Mouse (Mus musculus) neural tube, embryonic 12.5 days (tissue): ENCODE measurements around the gene Tanc1. TPM values are rescaled to one million over a fixed set of nuclear protein-coding genes. Genes with fewer than 3 reads are reported as not detected.
A peak's percentile ranks its signal among the peaks of the same experiment; 100 is the strongest.
"Not testable (repeated sequence)": the region's sequence is repeated elsewhere in the genome, so short reads cannot be mapped to it uniquely, and the experiment has no call there.

Source experiments
- ATAC-seq: fragments of 200-750 bp; cut with Nextera tagmentation; 2 replicates; pipeline ENCODE4 v1.8.0; 2017; ENCODE audit warnings: low read depth, mild to moderate bottlenecking, moderate TSS enrichment, moderate library complexity; ENCODE audit not compliant: low FRiP score
- H3K27ac ChIP-seq: fragments of 300-500 bp; sonication (generic); 2 replicates; pipeline ENCODE4 v1.5.1; 2016
- H3K27me3 ChIP-seq: fragments of 300-500 bp; sonication (generic); replicated peaks from 2 replicates; pipeline ENCODE4 v1.6.1; 2016; ENCODE audit warnings: mild to moderate bottlenecking
- H3K36me3 ChIP-seq: fragments of 300-500 bp; sonication (generic); 2 replicates; pipeline ENCODE4 v1.6.1; 2016; ENCODE audit warnings: mild to moderate bottlenecking
- H3K4me1 ChIP-seq: fragments of 300-500 bp; sonication (generic); 2 replicates; pipeline ENCODE4 v1.6.1; 2016
- H3K4me2 ChIP-seq: fragments of 300-500 bp; sonication (generic); replicated peaks from 2 replicates; pipeline ENCODE4 v1.6.1; 2016; ENCODE audit warnings: mild to moderate bottlenecking
- H3K4me3 ChIP-seq: fragments of 300-500 bp; sonication (generic); 2 replicates; pipeline ENCODE4 v1.5.1; 2016
- H3K9ac ChIP-seq: fragments of 300-500 bp; sonication (generic); 2 replicates; pipeline ENCODE4 v1.6.1; 2016; ENCODE audit warnings: mild to moderate bottlenecking
- H3K9me3 ChIP-seq: fragments of 300-500 bp; sonication (generic); 2 replicates; pipeline ENCODE4 v1.6.1; 2016; ENCODE audit warnings: mild to moderate bottlenecking
- WGBS: fragments of 180-500 bp; shearing (Covaris S2); methylation state at CpG from one replicate; pipeline ENCODE4 v1.1.7; 2016; 5-methylcytosine and 5-hydroxymethylcytosine counted together
- polyA plus RNA-seq: library from polyadenylated mRNA; unstranded; fragments of >200 nt; fragmentation: Nextera tagmentation; extraction: Ambion mirVana; gene quantifications from 2 replicates; pipeline ENCODE4 v1.2.1, GENCODE M21; 2016

Gene Tanc1
- 15.9 and 16.1 TPM in 2 replicates for polyA plus RNA-seq

DNA sequence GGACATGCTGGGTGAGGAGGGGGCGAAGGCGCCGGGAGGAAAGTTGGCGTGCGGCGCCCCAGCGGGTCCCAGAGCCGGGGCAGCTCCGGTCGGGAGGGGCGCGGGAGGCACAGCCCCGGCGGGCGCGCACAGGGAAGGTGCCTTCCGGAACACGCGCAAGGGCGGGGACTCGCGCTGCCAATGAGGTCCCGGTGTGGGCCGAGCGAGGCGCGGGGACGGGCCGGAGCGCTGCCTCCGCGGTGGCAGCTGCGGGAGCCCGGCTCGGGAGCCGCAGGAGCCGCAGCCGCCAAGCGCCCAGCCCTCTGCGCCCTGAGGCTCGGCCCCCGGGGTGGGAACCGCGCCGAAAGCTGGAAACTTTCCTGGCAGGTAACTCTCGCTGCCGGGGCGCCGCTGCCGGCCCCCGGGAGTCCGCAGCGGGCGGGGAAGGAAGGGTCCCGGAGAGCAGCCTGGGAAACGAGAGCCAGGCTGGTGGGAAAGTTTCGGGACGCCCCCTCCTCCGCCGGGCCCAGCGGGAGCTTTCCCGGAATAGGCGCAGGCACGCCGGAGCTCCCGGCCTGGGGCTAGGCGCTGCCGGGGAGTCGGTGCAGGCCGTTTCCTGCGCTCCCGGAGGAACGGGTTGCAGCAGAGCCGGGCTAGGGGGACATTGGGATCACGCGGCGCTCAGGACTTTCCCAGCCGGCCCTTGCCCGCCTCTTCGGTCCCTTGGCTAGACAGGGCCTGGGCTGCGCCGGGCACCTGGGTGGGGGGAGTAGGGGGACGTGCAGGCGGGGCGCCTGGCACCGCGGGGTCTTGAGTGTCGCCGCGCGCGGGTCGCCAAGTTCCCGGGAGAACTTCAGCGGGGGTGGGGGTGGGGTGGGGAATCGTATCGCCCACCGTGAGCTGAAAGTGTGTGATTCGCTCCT, at the start of gene Tanc1:
TSS of gene Tanc1 (plus strand) at position 212 of the 902 bp plus-strand sequence.
- Histone ChIP-seq H3K27me3 (no peaks in the 10 kb centered on the region), H3K27ac (peak within 1 kb of the TSS; percentile 59; the same call in 1 of the 2 replicates), H3K36me3 (no peaks in the 10 kb centered on the region), H3K4me2 (peak within 1 kb of the TSS; percentile 98), H3K4me1 (peaks cover 14% of the 10 kb centered on the region), H3K9me3 (no peaks in the 10 kb centered on the region), H3K9ac (peak within 1 kb of the TSS; percentile 82), H3K4me3 (peak within 1 kb of the TSS; percentile 75)
- under 1% methylated on average over 99 of the region's 99 CpGs for WGBS
- ATAC-seq, result peak; percentile 87

DNA sequence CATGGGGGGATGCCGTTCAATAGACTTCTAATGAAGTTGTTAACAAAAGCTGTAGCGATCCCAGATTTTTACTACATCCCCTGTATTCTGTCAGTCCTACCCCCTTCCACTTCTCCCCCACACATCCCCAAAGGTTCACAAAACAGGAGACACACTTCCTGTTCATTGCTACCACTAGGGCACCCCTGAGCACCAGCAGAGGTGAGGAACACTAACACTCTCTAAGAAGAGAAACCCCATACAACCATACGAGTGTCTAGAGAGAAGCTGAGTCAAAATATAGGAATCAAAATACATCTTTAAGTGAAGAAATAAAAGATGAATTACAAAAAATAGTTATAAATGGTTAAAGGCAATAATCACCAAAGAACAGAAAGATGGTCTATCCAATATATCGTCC, 49.6 kb upstream of the Tanc1 start:
- Histone ChIP-seq H3K9me3 (no peaks in the 10 kb centered on the region), H3K27me3 (no peaks in the 10 kb centered on the region), H3K4me1 (peaks cover 9% of the 10 kb centered on the region; the same call in 1 of the 2 replicates), H3K27ac (no peak overlapping the region), H3K4me2 (no peak overlapping the region; the same call in 1 of the 2 replicates), H3K9ac (no peak overlapping the region), H3K4me3 (no peak overlapping the region), H3K36me3 (no peaks in the 10 kb centered on the region)
- peak; percentile 54; the same call in 1 of the 2 replicates for ATAC-seq
- 34% methylated on average over 4 of the region's 4 CpGs for WGBS

GRCm38 (mm10) chr2:59562696-59563095, 49.1 kb upstream of the Tanc1 start:
- H3K27ac ChIP-seq, result no peak overlapping the region
- H3K4me1 ChIP-seq, result peaks cover 9% of the 10 kb centered on the region; the same call in 1 of the 2 replicates
- no peak overlapping the region for H3K4me3 ChIP-seq
- H3K4me2 ChIP-seq, result peak overlapping the region; percentile 32; the same call in 1 of the 2 replicates
- 2% methylated on average over 5 of the region's 5 CpGs for WGBS
- no peaks in the 10 kb centered on the region for H3K27me3 ChIP-seq
- H3K36me3 ChIP-seq, result no peaks in the 10 kb centered on the region
- H3K9ac ChIP-seq, result no peak overlapping the region
- H3K9me3 ChIP-seq, result no peaks in the 10 kb centered on the region; the same call in 1 of the 2 replicates
- peak; percentile 93 for ATAC-seq

- H3K27me3 ChIP-seq, H3K4me3 ChIP-seq, H3K4me2 ChIP-seq, H3K4me1 ChIP-seq, ATAC-seq, H3K27ac ChIP-seq, H3K36me3 ChIP-seq, H3K9me3 ChIP-seq, H3K9ac ChIP-seq: not testable (repeated sequence)
- 99% methylated on average over 3 of the region's 10 CpGs for WGBS
These were observed 47.7 kb upstream of the Tanc1 start for GRCm38 (mm10) chr2:59564029-59564611.

GRCm38 (mm10) chr2:59564947-59565346, 46.9 kb upstream of the Tanc1 start:
- Histone ChIP-seq H3K27me3 (no peaks in the 10 kb centered on the region), H3K4me3 (no peak overlapping the region), H3K4me2 (no peak overlapping the region), H3K27ac (no peak overlapping the region), H3K4me1 (peaks cover 9% of the 10 kb centered on the region; the same call in 1 of the 2 replicates), H3K36me3 (no peaks in the 10 kb centered on the region), H3K9ac (no peak overlapping the region), H3K9me3 (peaks cover 13% of the 10 kb centered on the region; the same call in 1 of the 2 replicates)
- WGBS, result 82% methylated on average over 4 of the region's 4 CpGs
- ATAC-seq, result no peak

DNA sequence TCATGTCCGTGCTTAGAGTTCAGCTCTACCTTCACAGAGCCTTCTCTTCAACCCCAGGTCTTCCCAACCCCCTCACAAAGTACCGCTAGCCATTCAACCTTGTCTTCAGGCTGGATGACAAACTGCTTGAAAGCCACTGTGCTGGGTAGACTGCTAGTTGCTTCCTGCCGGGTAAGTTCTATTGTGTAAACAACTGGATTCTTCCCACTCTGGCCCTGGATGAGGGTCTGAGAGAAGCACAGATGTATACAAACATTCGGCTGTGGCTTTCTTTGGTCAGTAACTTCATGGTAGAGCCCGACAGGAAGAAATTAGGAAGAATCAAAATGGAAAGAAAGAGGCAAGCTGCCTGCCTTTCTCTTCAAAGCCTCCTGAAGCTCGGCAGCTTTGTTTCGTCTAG, 30.9 kb upstream of the Tanc1 start:
- no peak overlapping the region for H3K27ac ChIP-seq
- no peak for ATAC-seq
- H3K4me3 ChIP-seq, result no peak overlapping the region
- 47% methylated on average over 7 of the region's 7 CpGs for WGBS
- H3K9ac ChIP-seq, result no peak overlapping the region
- no peaks in the 10 kb centered on the region for H3K27me3 ChIP-seq
- no peaks in the 10 kb centered on the region for H3K36me3 ChIP-seq
- no peaks in the 10 kb centered on the region for H3K9me3 ChIP-seq
- no peak overlapping the region for H3K4me2 ChIP-seq
- no peaks in the 10 kb centered on the region for H3K4me1 ChIP-seq

- WGBS, result 89% methylated on average over 6 of the region's 6 CpGs
These were observed 27.9 kb upstream of the Tanc1 start for GRCm38 (mm10) chr2:59583961-59584360.

GRCm38 (mm10) chr2:59587387-59588095, 24.3 kb upstream of the Tanc1 start:
- no peak for ATAC-seq
- no peaks in the 10 kb centered on the region for H3K36me3 ChIP-seq
- no peak overlapping the region for H3K4me2 ChIP-seq
- H3K27me3 ChIP-seq, result 0 out of 2 replicates have a peak, but pooled peaks cover 2% of the 10 kb centered on the region
- H3K9ac ChIP-seq, result no peak overlapping the region
- H3K4me3 ChIP-seq, result no peak overlapping the region
- H3K9me3 ChIP-seq, result no peaks in the 10 kb centered on the region
- WGBS, result 67% methylated on average over 10 of the region's 10 CpGs
- no peaks in the 10 kb centered on the region for H3K4me1 ChIP-seq
- no peak overlapping the region for H3K27ac ChIP-seq

More at GRCm38 (mm10) chr2:59583961-59584360, 27.9 kb upstream of the Tanc1 start:
- H3K9me3 ChIP-seq, result no peaks in the 10 kb centered on the region
- H3K36me3 ChIP-seq, result no peaks in the 10 kb centered on the region
- H3K4me3 ChIP-seq, result no peak overlapping the region
- H3K27me3 ChIP-seq, result no peaks in the 10 kb centered on the region
- no peak overlapping the region for H3K9ac ChIP-seq
- no peak overlapping the region for H3K4me2 ChIP-seq
- H3K4me1 ChIP-seq, result no peaks in the 10 kb centered on the region
- ATAC-seq, result no peak
- no peak overlapping the region for H3K27ac ChIP-seq

- H3K9ac ChIP-seq, result no peak overlapping the region
- 77% methylated on average over 3 of the region's 3 CpGs for WGBS
- H3K27me3 ChIP-seq, result 0 out of 2 replicates have a peak, but pooled peaks cover 2% of the 10 kb centered on the region
- ATAC-seq, result no peak
- H3K9me3 ChIP-seq, result no peaks in the 10 kb centered on the region
- no peaks in the 10 kb centered on the region for H3K4me1 ChIP-seq
- H3K4me2 ChIP-seq, result no peak overlapping the region
- no peaks in the 10 kb centered on the region for H3K36me3 ChIP-seq
- H3K27ac ChIP-seq, result no peak overlapping the region
- no peak overlapping the region for H3K4me3 ChIP-seq
These were observed 23.8 kb upstream of the Tanc1 start for GRCm38 (mm10) chr2:59588096-59588405.

DNA sequence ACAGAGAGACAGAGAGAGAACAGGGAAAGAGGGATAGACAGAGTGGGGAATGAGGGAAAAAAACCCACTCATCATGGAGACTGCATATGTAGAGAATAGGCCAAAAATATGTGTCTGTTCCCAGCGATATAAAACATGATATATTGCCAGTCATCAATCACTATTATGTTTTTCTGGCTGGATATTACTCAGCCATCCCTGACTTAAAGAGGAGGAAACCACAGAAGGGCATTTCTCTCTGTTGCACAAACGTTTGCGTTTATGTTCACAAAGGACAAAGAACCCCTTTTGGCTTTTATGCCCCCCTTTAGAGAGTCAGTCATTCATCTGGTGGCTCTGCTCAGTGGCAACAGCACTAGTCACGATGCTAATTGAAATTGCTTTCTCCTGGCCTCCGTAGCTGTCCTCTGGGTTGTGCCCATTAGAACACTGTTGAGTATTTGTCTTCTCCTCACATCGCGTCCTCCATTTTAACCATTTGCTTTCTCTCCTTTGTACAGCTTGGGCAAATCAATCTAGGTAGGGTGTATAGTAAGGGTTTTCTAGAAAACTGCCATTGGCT, 18.4 kb upstream of the Tanc1 start:
- H3K9me3 ChIP-seq, result no peaks in the 10 kb centered on the region
- 0 out of 2 replicates have a peak, but pooled peaks cover 2% of the 10 kb centered on the region for H3K27me3 ChIP-seq
- WGBS, result 13% methylated on average over 7 of the region's 7 CpGs
- peaks cover 10% of the 10 kb centered on the region; the same call in 1 of the 2 replicates for H3K4me1 ChIP-seq
- H3K9ac ChIP-seq, result no peak overlapping the region
- no peak overlapping the region for H3K27ac ChIP-seq
- no peaks in the 10 kb centered on the region for H3K36me3 ChIP-seq
- H3K4me3 ChIP-seq, result no peak overlapping the region
- H3K4me2 ChIP-seq, result 0 out of 2 replicates have a peak overlapping the region, but pooled peaks have one; percentile 4
- peak; percentile 72; the same call in 1 of the 2 replicates for ATAC-seq

DNA sequence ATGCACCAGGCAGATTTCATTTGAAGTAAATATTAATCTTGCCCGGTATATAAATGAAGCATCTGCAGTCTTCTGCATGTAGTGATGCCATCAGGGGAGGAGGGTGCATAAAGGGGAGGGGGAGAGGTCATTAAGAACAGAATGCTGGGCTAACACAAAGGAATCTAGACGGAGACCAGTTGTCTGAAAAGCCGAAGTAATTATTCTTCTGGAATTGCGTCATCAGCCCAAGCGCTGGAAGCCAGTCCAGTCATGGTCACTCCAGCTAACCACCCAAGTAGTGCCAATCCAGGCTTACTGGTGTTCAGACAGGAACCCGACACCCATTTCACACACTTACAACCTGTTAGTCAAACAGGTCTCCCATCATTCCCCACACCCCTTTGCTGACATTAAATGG, 17.7 kb upstream of the Tanc1 start:
- Histone ChIP-seq H3K9ac (no peak overlapping the region), H3K9me3 (no peaks in the 10 kb centered on the region), H3K36me3 (no peaks in the 10 kb centered on the region), H3K4me3 (no peak overlapping the region), H3K27me3 (0 out of 2 replicates have a peak, but pooled peaks cover 2% of the 10 kb centered on the region), H3K27ac (no peak overlapping the region), H3K4me2 (0 out of 2 replicates have a peak overlapping the region, but pooled peaks have one; percentile 4), H3K4me1 (peaks cover 10% of the 10 kb centered on the region; the same call in 1 of the 2 replicates)
- 43% methylated on average over 6 of the region's 6 CpGs for WGBS
- ATAC-seq, result no peak
